Mouse (Mus musculus): Measurements from ENCODE around the gene Fkbp11.

Gene Fkbp11

DNA sequence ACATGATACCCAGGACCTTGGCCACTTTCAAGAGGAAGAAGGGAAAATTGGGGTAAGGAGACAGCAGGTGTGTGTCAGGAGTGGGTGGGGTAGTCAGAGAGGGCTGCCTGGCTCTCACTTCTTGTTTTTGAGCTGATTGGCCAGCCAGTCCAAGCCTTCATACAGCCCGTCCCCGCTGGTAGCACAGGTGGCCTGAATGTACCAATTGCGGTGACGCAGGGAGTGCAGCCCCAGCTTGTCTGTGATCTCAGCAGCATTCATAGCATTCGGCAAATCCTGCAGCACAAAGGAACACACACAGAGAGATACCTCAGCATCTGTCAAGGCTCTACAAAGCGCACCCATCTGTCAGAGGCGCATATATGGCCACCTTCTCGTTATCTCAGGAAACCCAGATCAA, 12.2 kb upstream of the Fkbp11 start:
- no peak for DNase-seq (ENCODE audit: low read depth, low spot score)

DNA sequence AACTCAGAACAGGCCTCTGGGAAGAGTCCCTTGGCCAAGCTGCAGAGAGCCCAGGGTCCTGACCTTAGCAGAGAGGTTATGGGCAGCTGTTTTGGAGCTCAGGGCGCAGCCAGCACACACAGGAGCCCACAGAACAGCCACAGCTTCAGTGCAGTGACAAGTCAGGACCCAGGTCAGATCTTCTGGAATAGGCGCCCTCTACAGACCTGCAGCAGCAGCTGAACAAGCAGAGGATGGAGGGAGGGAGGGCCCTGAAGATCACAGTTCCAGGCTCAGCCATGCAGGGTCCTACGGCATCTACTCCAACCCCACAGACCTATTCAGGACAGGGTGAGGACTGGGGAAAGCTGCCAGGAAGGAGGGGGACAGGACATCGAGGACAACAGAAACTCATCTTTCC, 10.8 kb upstream of the Fkbp11 start:
- no peak for DNase-seq (ENCODE audit: low read depth, low spot score)

- peak; percentile 49 for DNase-seq (ENCODE audit: low read depth, low spot score)
These were observed 9.9 kb upstream of the Fkbp11 start for GRCm38 (mm10) chr15:98737881-98738280.

DNA sequence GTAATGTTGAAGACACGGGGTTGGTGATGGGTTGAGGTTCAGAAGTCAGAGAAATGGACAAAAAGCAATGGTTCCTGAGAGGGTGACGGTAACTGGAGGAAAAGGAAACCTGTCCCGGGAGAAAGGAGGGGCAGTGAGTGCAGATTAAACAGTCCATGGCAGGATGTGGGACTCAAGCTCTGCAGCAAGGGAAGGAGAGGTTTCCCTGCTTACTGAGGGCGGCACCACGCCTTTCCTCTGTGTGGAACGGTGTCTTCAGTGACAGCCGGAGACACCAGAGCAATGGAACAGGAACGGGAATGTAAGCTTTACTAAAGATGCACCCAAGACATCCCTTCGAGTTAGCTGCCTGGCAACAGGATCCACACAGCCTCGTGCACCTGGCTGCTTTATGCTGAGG, 8.5 kb upstream of the Fkbp11 start:
- DNase-seq (ENCODE audit: low read depth, low spot score): no peak

DNA sequence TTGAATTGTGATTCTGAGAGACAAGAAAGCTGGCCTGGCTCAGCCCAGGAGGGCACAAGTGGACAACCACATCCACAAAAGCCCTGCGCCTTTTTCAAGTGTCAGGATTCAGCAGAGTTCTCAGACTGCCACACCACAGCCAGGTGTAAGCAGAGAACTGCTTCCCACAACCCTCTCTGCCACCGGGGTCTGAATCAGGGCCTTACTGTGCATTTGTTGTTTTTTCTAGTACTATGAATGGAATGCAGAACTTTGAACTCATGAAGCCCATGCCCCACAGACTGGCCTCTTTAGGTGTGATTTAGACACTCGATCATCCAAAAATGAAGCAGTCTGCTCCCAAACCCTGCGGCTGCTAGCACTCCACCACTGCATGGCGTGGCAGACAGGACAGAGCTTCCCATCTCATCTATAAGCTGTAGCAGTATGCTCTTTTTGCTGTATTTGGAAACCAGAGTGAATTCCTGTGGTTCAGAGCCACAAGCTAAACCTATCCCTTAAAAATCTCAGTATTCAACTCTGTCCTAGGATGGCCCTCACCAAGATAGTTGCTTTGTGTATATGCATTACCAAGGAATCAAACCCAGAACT, 6.1 kb upstream of the Fkbp11 start:
- DNase-seq (ENCODE audit: low read depth, low spot score): no peak

- no peak for DNase-seq (ENCODE audit: low read depth, low spot score)
These were observed 5.4 kb upstream of the Fkbp11 start for GRCm38 (mm10) chr15:98733370-98733769.

- no peak for DNase-seq (ENCODE audit: low read depth, low spot score)
These were observed 4.1 kb upstream of the Fkbp11 start for GRCm38 (mm10) chr15:98732006-98732531.

DNA sequence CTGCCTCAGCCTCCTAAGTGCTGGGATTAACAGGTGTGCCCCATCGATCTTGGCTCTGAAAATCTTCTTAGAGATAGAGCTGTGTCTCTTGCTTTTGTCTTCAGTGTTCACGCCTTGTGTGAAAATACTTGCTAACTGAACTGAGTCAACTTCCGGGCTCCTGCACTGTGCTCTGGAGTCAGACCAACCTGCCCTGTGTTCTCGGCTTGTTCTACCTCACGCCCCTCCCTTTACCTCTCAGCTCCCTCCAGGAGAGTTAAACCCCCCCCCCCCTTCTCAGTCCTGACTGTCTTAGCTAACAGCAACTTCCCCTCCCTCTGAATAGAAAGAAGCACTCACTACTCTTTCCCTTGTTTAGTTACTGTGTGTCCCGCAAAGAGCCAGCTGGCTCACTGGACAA, 2.8 kb upstream of the Fkbp11 start:
- peak; percentile 44 for DNase-seq (ENCODE audit: low read depth, low spot score)

DNA sequence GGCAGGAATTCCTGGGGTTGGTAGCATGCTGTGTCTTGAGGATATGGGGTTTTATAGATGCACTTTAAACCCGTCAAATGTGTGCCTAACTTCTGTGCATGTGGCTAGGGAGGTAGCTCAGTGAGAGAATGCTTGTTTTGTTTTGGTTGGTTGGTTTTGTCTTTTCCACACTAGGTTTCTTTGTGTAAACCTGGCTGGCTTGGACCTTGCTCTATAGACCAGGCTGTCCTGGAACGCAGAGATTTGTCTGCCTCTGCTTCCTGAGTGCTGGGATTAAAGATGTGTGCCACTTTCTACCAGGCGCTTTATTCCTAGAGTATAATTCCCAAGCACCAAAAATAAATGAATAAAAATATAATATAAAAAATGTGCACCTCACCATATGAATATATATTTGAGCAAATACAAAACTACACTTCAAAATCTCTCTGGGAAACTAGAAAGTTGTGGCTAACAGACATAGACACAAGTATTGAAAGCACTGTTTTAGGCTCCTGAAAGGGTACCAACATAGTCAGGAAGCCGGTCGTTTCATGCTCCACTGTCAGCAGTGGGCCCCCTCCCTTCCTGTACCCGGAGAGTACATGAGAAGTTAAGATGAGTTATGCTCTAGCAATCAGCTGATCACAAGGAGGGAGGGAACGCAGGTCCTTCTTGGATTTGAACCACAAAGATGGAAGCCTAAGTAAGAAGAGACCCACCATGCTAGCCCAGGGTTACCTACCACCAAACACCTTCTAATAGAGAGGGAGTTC, 2.0 kb upstream of the Fkbp11 start:
- peak; percentile 23 for DNase-seq (ENCODE audit: low read depth, low spot score)

GRCm38 (mm10) chr15:98728366-98728765, 368 bp upstream of the Fkbp11 start:
- no peak for DNase-seq (ENCODE audit: low read depth, low spot score)

- no peak for DNase-seq (ENCODE audit: low read depth, low spot score)
These were observed 1.3 kb downstream of the Fkbp11 start for GRCm38 (mm10) chr15:98726746-98727145.

DNA sequence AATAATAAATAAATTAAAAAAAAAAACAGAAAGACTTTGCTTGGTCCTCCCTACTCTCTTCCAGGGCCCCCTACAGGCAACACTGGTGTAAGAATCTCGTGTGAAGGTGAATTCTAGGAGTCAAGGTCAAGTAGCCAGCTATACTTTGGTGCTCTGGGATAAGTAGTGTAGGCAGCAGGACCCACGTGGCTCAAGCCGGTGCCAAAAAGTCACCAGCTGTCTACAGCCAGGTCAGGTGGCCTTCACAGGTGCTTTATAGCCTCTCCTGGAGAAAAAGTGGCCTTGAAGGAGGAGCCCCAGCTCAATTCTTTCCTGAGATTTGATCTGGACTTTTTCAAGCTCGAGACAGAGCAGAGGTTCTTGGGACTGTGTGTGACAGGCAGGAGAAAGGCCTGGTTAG, 1.9 kb downstream of the Fkbp11 start:
- no peak for DNase-seq (ENCODE audit: low read depth, low spot score)

DNA sequence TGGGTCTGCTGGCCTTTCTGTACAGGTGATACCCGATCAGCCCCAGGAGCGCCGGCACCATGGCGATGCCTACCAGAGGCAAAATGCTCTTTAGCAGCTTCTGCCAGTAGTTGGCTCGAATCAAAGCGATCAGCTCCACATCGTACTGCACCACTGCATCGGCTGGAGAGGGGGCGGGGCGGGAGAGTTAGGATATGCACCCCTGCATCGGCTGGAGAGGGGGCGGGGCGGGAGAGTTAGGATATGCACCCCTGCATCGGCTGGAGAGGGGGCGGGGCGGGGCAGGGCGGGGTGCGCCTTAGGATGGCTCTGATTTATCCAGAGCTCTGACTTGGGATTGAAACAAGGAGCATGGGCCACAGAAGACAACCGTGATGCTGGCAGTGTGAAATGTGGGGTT, 3.6 kb downstream of the Fkbp11 start:
- no peak for DNase-seq (ENCODE audit: low read depth, low spot score)

DNA sequence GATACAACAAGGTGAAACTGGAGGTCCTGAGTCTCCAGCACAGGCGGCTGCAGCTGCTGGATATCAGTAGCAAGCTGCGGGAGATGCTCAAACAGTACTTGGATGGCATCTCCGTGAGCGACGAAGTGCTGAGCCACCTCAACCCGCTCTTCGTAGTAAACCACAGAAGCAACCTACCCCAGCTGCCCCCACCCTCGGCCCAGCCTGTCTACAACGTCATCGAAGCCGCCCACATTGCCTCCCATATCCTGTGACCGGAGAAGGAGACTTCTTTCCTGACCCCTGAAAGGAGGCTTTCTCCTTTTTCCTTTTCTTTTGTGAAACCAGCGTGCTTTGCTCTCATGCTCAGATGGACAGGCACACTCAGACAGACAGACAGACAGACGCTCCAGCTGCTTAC, 5.1 kb downstream of the Fkbp11 start:
- peak; percentile 63 for DNase-seq (ENCODE audit: low read depth, low spot score)

- DNase-seq (ENCODE audit: low read depth, low spot score): no peak
These were observed 5.8 kb downstream of the Fkbp11 start for GRCm38 (mm10) chr15:98722191-98722590.

- no peak for DNase-seq (ENCODE audit: low read depth, low spot score)
These were observed 10.7 kb downstream of the Fkbp11 start for GRCm38 (mm10) chr15:98717301-98717700.

- DNase-seq (ENCODE audit: low read depth, low spot score): no peak
These were observed 13.8 kb downstream of the Fkbp11 start for GRCm38 (mm10) chr15:98714230-98714652.

- peak; percentile 87 for DNase-seq (ENCODE audit: low read depth, low spot score)
These were observed 17.6 kb downstream of the Fkbp11 start for GRCm38 (mm10) chr15:98710442-98710841.

DNA sequence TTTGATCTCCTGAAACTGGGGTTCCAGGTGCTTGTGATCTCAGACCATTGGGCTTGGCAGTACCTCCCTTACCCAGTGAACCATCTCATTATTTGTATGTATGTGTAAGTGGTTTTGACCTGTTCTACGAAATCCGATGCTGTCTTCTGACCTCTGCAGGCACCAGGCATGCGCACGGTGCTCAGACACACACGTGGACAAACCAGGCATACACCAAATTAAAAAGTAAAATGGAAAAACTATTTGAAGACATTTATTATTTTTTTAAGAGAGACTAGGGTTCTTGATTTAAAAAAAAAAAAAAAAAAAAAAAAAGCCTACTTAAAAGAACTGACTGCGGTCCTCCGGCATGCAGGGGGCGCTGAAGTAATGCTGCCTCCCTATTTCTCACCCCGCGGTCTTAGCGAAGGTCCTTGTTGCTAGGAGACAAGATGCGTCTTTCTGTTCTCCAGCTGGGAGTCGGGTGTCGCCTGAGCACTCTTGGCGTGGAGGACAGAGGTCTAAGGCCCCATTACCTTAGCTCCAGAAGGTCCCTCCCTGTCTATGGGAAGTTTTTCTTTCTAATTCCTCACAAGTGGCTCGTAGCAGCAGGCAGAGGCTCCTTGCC, 20.1 kb downstream of the Fkbp11 start, which contains the start of gene Ccdc65:
Gene Ccdc65 (plus strand): TSS at position 442 of the 607 bp plus-strand sequence.
- peak; percentile 87 for DNase-seq (ENCODE audit: low read depth, low spot score)

DNA sequence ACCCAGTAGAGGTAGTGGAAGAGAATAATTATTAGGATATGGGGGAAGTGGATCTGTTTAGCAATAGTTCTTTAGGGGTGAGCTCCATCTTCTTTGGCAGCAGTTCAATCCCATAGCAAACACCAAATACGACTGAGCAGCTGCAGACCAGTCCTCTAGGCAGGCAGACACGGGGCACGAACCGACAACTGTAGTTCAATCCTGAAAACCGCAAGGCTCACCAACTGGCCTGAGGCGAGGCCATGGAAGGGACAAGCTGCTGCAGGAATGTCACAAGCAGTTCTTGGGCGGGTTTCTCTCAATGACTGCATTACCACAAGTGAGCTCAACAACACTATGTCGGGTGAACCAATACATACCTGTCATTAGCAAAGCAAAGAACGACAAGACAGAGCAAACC, 23.7 kb downstream of the Fkbp11 start:
- no peak for DNase-seq (ENCODE audit: low read depth, low spot score)

GRCm38 (mm10) chr15:98699190-98700105, 28.6 kb downstream of the Fkbp11 start:
- DNase-seq (ENCODE audit: low read depth, low spot score): peak; percentile 90

- DNase-seq (ENCODE audit: low read depth, low spot score): no peak
These were observed 31.8 kb downstream of the Fkbp11 start for GRCm38 (mm10) chr15:98696216-98696615.

Measured in CD4-positive, CD25-positive, alpha-beta regulatory T cell, adult 2 months (primary cell).